Mouse (Mus musculus) limb, embryonic 13.5 days (tissue): ENCODE measurements around the gene H2-M10.4. TPM values are rescaled to one million over a fixed set of nuclear protein-coding genes. Genes with fewer than 3 reads are reported as not detected.

Experiments used
- polyA plus RNA-seq: library from polyadenylated mRNA; unstranded; fragments of >200 nt; fragmentation: Nextera tagmentation; extraction: Ambion mirVana; gene quantifications from 2 replicates; pipeline ENCODE4 v1.2.1, GENCODE M21; 2015

H2-M10.4 gene
- polyA plus RNA-seq, 1 experiment from 2014 or later: not detected

Other genes starting within 250 kb of the H2-M10.4 start
- 92.5 and 96.7 TPM in 2 replicates for gene Rpp21, start 204.3 kb downstream of the H2-M10.4 start, polyA plus RNA-seq
- gene Trim39, start 190.1 kb downstream of the H2-M10.4 start, polyA plus RNA-seq: 22.0 and 23.1 TPM in 2 replicates
- gene H2-M10.2, start 175.8 kb downstream of the H2-M10.4 start, polyA plus RNA-seq: 0.31 TPM in 1 of 2 replicates, not detected in the other
- not detected in 2 replicates for gene H2-M10.1, start 136.2 kb downstream of the H2-M10.4 start, polyA plus RNA-seq
- not detected in 2 replicates for gene H2-M10.3, start 93.9 kb downstream of the H2-M10.4 start, polyA plus RNA-seq
- gene H2-M11, start 84.7 kb upstream of the H2-M10.4 start, polyA plus RNA-seq: not detected in 2 replicates
- not detected in 2 replicates for gene H2-M9, start 180.3 kb upstream of the H2-M10.4 start, polyA plus RNA-seq
- not detected in 2 replicates for gene H2-M1, start 209.9 kb upstream of the H2-M10.4 start, polyA plus RNA-seq